Mouse (Mus musculus) granulocyte monocyte progenitor cell, adult 5-6 weeks (primary cell): ENCODE measurements around the gene Cldn8. TPM values are rescaled to one million over a fixed set of nuclear protein-coding genes. Genes with fewer than 3 reads are reported as not detected.

Experiments
- ATAC-seq: replicated peaks from 2 replicates; pipeline ENCODE4 v1.8.0; 2016; ENCODE audit warnings: mild to moderate bottlenecking, moderate TSS enrichment, inconsistent platforms; ENCODE audit not compliant: poor library complexity, severe bottlenecking
- total RNA-seq, 2 experiments: library from RNA; stranded (forward) in 1 of 2; stranded (reverse) in 1 of 2; fragments of 200-712, 200-1000 nt in 1 of 2; fragments of >200 nt in 1 of 2; fragmentation: Nextera tagmentation in 1 of 2; gene quantifications; 2 replicates each; pipeline ENCODE4 v1.2.3; 2014 to 2017

The Cldn8 gene
- total RNA-seq (2014; fragmentation: Nextera tagmentation) (not detected in 2 replicates), total RNA-seq (2017) (not detected in 2 replicates)

- ATAC-seq: no peak
These were observed at the start of gene Cldn8 for GRCm38 (mm10) chr16:88563045-88563913. TSS of gene Cldn8 (minus strand) at chr16:88563183.

GRCm38 (mm10) chr16:88612712-88613111 is 49.7 kb upstream of the Cldn8 start:
- ATAC-seq: no peak

DNA sequence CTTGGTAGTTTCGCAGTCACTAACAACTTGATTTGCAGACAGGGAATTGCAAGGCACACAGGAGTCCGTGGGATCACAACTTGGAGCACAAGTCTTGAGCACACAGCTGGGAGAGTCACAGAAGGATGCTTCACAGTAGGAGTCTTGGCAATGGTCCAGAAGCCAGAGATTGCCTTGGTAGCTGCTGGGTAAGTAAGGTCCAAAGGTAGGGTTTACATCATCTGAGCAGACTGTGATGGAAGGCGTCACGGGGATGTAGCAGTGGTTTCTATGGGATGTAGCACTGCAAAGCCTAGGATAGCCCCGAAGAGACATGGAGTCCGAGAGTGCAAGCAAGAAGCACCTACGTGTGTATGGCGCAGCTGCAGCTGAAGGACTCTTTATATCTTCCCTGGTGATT is 48.9 kb upstream of the Cldn8 start, which contains the start of gene Krtap24-1:
Krtap24-1 (minus strand) TSS at position 358 of the 400 bp plus-strand sequence.
- no peak for ATAC-seq

GRCm38 (mm10) chr16:88604570-88604969 is 41.6 kb upstream of the Cldn8 start:
- no peak for ATAC-seq

- ATAC-seq: no peak
These were observed 39.5 kb upstream of the Cldn8 start for GRCm38 (mm10) chr16:88602464-88602863.

- no peak for ATAC-seq
These were observed 37.3 kb upstream of the Cldn8 start for GRCm38 (mm10) chr16:88600303-88600702.

GRCm38 (mm10) chr16:88599504-88600237 is 36.7 kb upstream of the Cldn8 start:
- ATAC-seq: no peak

DNA sequence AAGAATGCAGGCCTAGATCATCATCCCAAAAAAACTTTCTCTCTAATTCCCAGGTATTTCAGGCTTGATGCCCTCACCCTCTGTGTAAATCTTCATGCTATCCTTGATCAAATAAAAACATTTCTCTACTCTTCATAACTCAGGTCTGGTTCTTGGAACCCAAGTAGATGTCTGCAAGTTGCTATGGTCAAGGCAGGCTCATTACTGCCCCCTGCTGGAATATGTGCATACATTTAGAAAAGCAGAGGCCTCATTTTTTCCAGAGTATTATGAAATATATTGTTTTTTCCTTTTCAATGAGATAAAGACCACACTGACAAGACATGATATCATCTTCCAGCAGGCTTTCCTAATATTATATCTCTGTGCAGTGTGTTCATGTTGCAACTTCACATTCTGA is 29.8 kb upstream of the Cldn8 start:
- ATAC-seq: no peak

DNA sequence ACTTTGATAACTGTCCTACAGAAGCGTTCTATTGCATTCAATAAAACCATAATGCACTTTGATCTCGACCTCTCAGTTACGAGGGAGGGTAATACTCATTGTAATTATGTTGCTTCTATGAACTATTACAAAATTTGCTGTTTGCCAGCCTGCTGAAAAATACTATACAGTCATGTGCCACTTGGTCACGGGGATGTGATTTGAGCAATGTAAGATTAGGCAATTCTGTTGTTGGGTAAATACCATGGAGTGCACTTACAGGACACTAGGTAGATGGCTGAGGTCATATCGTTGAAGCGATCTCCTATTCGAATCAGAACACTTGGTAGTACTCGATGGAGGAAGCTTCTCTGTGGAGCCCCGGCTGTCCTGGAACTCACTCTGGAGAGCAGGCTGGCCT is 20.4 kb upstream of the Cldn8 start:
- ATAC-seq: no peak

GRCm38 (mm10) chr16:88575885-88576679 is 13.1 kb upstream of the Cldn8 start:
- no peak for ATAC-seq

- no peak for ATAC-seq
These were observed 10.0 kb upstream of the Cldn8 start for GRCm38 (mm10) chr16:88572904-88573404.

- no peak for ATAC-seq
These were observed 7.2 kb upstream of the Cldn8 start for GRCm38 (mm10) chr16:88570136-88570535.

- no peak for ATAC-seq
These were observed 6.7 kb upstream of the Cldn8 start for GRCm38 (mm10) chr16:88569732-88570131.

DNA sequence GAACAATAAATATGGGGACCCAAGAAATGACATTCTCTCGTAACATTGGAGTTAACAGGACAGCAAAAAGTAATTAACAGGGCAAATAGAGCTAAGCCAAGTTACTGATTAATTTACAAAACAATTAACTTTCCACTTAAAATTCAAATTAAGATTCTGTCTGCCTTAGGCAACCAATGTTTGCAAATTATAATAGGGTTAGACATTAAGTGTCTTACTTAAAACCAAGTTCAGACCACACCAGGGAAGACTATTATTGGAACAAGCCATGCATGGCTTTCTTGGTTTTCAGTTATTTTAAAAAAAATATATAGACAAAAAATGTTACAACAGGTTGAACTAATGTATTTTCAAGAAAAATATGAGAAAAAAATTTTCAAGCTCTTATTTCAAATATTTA is 6.1 kb upstream of the Cldn8 start:
- ATAC-seq: no peak

DNA sequence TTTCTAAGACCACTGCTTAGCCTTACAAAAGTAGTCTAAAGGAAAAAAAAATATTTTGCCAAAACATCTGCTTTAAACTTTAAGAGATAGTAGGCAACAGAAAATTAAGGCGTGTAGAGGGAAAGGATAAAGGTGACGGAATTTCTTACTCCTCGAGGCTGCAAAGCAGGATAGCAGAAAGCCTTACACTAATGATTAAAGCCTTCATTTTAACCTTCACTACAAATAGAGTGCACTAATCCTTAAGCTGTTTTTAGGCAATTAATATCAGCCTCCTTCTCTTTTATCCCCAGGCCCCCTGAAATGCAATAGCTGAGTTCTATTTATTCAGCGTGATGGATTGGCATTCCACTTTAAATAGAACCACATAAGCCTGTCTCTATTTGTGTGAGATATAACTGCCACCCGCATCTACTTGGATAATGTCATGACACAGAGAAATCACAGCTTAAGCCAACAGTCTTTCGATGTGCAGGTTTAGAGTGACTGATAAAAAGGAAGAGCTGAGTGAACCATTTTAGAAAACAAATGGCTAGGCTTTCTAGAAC is 1.3 kb downstream of the Cldn8 start:
- ATAC-seq: no peak

- ATAC-seq: no peak
These were observed 20.5 kb downstream of the Cldn8 start for GRCm38 (mm10) chr16:88542488-88542887.

DNA sequence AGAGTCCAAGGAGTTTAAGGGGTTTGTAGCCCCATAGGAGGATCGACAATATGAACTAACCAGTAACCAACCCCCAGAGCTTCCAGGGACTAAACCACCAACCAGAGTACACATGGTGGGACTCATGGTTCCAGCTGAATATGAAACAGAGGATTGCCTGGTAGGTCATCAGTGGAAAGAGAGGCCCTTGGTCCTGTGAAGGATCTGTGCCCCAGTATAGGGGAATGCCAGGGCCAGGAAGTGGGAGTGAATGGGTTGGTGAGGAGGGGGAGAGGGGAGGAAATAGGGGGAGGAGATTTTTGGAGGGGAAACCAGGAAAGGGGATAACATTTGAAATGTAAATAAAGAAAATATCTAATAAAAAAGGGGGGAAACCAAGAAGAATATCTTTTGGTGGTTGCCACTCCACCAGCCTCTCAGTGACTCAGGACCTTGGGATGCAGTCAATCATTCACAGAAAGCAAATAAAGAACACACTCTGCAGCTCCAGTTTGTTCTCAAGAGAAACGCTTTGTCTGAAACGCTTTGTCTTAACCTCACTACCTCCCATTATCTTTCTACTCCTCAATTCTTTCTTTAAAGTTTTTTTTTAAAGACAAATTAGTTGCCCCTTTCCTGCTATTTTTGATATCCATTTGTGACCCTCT is 23.0 kb downstream of the Cldn8 start:
- no peak for ATAC-seq

DNA sequence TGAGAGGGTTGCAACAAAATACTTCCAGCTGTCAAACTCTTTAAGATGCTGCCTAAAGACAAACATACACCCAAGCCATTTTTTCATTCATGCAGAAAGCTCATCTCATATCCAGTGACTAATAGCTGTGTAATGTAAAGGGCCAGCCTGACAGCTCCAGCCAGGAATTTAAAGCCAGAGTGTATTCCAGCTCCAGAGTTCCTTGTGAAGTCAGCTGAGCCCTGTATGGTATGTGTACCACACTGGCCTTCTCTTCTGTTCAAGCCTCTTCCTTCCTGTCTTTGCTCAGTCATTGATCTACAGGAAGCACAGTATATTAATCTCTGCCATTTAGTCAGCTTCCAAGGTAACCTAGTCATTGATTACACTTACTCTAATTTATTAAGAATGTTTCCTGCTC is 51.6 kb downstream of the Cldn8 start:
- no peak for ATAC-seq
